Mouse (Mus musculus) lung, adult 2 months (tissue): ENCODE measurements at regions not wholly inside any gene's neighbourhood (a gene's known extent, or its start where the extent isn't known, plus 50 kb on each side); places are given as distances from the start of the nearest gene placed in this dataset.

ENCODE experiments used
- CTCF ChIP-seq: fragments of 200-500 bp; IDR thresholded peaks from 2 replicates; pipeline ENCODE4 v1.5.1; 2011; ENCODE audit warnings: mild to moderate bottlenecking, low read length, control low read depth; ENCODE audit not compliant: insufficient read depth
- POLR2A ChIP-seq: fragments of 200-500 bp; IDR thresholded peaks from 2 replicates; pipeline ENCODE4 v1.6.1; 2011; ENCODE audit warnings: low read depth, mild to moderate bottlenecking, control low read depth, low read length, borderline replicate concordance; ENCODE audit errors: extremely low read depth

DNA sequence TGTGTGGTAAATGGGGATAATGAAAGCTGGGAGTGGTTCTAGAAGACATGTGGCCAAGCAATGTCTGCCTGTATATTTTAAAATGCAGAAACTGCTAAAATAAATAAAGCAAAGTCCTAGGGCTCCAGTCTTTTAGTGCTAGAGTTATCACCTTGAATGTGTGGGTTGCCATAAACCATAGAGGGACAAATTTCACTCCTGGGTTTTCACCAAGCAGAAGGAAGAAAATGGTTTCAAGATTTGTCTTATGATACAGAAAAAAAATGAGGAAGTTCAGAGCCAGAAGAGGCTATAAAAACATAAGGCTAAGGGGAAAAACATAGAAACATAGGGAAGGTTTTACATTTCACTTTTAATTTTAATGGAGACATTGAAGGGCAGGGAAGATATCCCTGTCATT is 276.1 kb upstream of the 2610001J05Rik start:
- TF ChIP-seq CTCF (no peak), POLR2A (no peak)
